Mouse (Mus musculus) heart, embryonic 10.5 days (tissue): Measurements from ENCODE around the gene Cdk11b. TPM values are rescaled to one million over a fixed set of nuclear protein-coding genes. Genes with fewer than 3 reads are reported as not detected.

Experiments used
- DNase-seq: peaks from one replicate; pipeline ENCODE4 v3.0.0-alpha.2; 2017; ENCODE audit warnings: low spot score
- H3K27ac ChIP-seq: fragments of 300-500 bp; sonication (generic); 2 replicates; pipeline ENCODE4 v1.5.1; 2016; ENCODE audit warnings: mild to moderate bottlenecking
- H3K27me3 ChIP-seq: fragments of 300-500 bp; sonication (generic); 2 replicates; pipeline ENCODE4 v1.6.1; 2016; ENCODE audit warnings: mild to moderate bottlenecking; ENCODE audit not compliant: poor library complexity, insufficient read depth, severe bottlenecking
- H3K36me3 ChIP-seq: fragments of 300-500 bp; sonication (generic); 2 replicates; pipeline ENCODE4 v1.6.1; 2016; ENCODE audit warnings: mild to moderate bottlenecking, moderate library complexity
- H3K4me1 ChIP-seq: fragments of 300-500 bp; sonication (generic); 2 replicates; pipeline ENCODE4 v1.6.1; 2016; ENCODE audit warnings: mild to moderate bottlenecking
- H3K4me3 ChIP-seq: fragments of 300-500 bp; sonication (generic); 2 replicates; pipeline ENCODE4 v1.5.1; 2016; ENCODE audit warnings: mild to moderate bottlenecking, moderate library complexity
- H3K9me3 ChIP-seq: fragments of 300-500 bp; sonication (generic); 2 replicates; pipeline ENCODE4 v1.6.1; 2016; ENCODE audit warnings: mild to moderate bottlenecking, moderate library complexity
- WGBS: fragments of 180-500 bp; shearing (Covaris S2); methylation state at CpG from one replicate; pipeline ENCODE4 v1.1.7; 2016; 5-methylcytosine and 5-hydroxymethylcytosine counted together
- polyA plus RNA-seq: library from polyadenylated mRNA; unstranded; fragments of >200 nt; fragmentation: Nextera tagmentation; extraction: Ambion mirVana; gene quantifications from 2 replicates; pipeline ENCODE4 v1.2.1, GENCODE M21; 2016

Gene Cdk11b
- polyA plus RNA-seq = 48.6 and 60.2 TPM in 2 replicates

DNA sequence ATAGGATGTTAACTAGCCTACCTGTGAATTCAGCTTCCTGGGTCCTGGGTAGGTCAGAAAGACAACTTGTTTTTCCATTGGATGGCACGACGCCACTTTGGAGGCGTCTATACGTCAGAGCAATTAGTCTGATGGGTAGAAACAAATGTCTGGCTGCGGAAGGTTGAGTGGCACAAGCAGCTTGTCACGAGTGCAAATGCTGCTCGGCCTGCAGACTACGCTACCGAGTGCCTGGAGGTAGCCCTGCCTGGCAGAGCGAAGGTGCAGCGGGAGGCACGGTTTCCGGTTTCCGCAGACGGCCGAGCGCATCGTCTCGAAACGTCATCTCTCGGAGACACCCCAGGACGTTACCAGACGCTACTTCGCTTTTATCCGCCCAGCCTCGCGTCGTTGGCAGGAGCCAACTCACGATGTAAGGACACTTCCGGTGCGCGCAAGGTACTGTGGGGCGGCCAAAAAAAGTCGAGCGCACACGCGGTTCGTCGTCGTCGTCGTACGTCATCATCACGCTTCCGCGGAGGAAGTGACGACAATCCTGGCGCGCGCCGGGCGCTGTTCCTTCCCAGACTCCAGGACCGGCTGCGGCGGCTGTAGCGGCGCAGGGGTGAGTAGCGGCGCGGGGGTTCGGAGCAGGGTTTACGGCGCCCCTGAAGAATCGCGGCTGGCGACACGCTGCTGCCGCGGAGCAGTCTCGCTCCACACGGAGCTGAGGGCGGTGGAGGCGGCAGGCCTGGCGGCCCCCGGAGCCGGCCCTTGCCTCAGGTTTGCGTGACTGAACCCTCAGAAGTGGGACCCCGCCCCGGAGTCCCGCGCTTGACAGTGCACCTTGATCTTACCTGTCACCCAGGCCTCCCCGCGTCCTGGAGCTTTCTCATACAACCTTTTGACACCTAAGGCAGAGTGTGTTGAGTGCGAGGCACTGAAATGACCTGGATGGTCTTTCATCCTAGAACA lies at the start of gene Cdk11b:
Gene Cdk11b, plus strand, starts transcription at position 517 of the 954 bp plus-strand sequence.
- Histone ChIP-seq H3K9me3 (no peaks in the 10 kb centered on the region), H3K36me3 (peaks cover 47% of the 10 kb centered on the region)
- under 1% methylated on average over 84 of the region's 84 CpGs for WGBS

DNA sequence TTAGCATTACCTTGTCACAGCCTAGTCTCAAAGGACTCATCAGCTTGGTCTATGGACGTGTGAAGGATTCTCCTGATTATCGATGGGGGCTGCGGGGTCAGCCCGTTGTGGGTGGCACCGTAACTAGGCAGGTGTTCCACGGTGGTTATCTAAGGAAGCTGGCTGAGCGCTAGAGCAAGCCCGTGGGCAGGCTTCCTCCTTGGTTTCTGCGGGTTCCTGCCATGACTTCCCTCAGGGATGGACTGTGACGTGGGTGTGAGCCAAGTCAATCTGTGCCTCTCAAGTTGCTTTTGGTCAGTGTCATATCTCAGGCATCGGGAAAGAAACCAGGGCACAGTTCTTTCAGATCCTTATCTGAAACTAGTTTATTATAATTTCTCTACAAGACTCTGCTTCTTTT lies 49.7 kb upstream of the Cdk11b start:
- 82% methylated on average over 11 of the region's 11 CpGs for WGBS
- H3K27ac ChIP-seq = no peak overlapping the region
- DNase-seq = no peak
- peaks cover 5% of the 10 kb centered on the region for H3K4me1 ChIP-seq
- H3K9me3 ChIP-seq = no peaks in the 10 kb centered on the region
- no peak overlapping the region for H3K4me3 ChIP-seq
- peaks cover 31% of the 10 kb centered on the region for H3K36me3 ChIP-seq
- no peaks in the 10 kb centered on the region for H3K27me3 ChIP-seq

More for the DNA sequence above, at the start of gene Cdk11b:
- H3K27me3 ChIP-seq = no peaks in the 10 kb centered on the region
- H3K4me3 ChIP-seq = peak within 1 kb of the TSS; percentile 96
- peak within 1 kb of the TSS; percentile 88 for H3K27ac ChIP-seq
- H3K4me1 ChIP-seq = peaks cover 4% of the 10 kb centered on the region
- DNase-seq = peak; percentile 99

DNA sequence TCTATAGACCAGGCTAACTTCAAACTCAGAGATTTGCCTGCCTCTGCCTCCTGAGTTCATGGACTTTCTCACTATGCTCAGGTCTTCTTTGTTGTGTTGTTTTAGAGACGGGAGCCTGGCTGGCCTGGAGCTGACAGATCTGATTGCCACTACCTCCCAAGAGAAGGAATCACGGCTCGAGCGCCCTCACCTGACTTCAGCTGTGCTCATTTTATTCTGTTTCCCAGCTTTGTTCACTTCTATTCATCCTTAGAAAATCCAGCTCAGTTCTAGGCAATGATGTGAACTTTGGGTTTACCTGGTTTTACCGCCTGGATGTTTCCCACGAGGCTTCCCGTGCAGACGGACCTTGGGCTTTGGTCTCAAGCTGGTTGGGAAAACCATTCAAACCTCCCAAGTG lies 49.1 kb upstream of the Cdk11b start:
- 88% methylated on average over 8 of the region's 8 CpGs for WGBS
- no peak overlapping the region for H3K27ac ChIP-seq
- DNase-seq = no peak
- peaks cover 32% of the 10 kb centered on the region for H3K36me3 ChIP-seq
- no peak overlapping the region for H3K4me3 ChIP-seq
- H3K27me3 ChIP-seq = no peaks in the 10 kb centered on the region
- H3K4me1 ChIP-seq = peaks cover 5% of the 10 kb centered on the region
- H3K9me3 ChIP-seq = no peaks in the 10 kb centered on the region

DNA sequence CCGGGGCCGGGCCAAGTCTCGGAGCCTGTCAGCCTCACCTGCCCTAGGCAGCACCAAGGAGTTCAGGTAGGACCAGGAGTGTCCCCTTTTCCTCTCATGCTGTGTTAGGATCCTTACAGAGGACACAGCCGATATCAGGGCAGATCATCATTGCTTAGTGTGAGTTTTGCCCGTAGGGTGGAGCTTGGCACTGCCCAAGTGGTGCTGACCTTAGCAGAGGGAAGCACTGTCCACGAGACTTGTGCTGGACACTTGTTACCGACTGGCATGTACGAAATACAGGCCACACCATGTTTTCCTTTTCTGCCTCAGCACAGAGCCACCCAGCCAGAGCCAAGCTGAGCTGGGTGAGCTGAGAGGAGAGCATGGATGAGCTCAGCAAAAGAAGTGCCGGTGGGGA lies 47.5 kb upstream of the Cdk11b start:
- no peak overlapping the region for H3K4me3 ChIP-seq
- WGBS = 90% methylated on average over 9 of the region's 9 CpGs
- H3K9me3 ChIP-seq = no peaks in the 10 kb centered on the region
- H3K27ac ChIP-seq = no peak overlapping the region
- H3K36me3 ChIP-seq = peaks cover 36% of the 10 kb centered on the region
- DNase-seq = no peak
- H3K27me3 ChIP-seq = no peaks in the 10 kb centered on the region
- H3K4me1 ChIP-seq = no peaks in the 10 kb centered on the region; the same call in 1 of the 2 replicates

DNA sequence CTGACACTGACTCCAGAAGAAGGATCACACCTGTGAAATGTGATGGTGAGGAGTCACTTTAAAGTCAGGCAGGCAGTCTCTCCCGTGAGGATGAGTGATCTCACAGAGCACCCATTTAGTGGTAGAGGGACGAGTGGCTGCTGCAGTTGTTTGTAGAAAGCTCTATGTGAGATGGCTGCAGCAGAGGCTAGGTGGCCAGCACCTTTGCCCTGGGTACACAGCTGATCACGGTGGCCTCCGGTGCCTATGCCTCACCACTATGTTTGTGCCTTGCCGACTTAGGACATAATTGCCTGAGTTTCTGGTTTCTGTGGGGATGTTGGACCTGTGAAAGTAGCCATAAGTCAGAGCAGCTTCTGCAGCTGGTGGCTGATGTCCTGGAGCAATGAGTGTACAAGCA lies 46.9 kb upstream of the Cdk11b start:
- H3K4me3 ChIP-seq = no peak overlapping the region
- no peaks in the 10 kb centered on the region for H3K27me3 ChIP-seq
- no peaks in the 10 kb centered on the region; the same call in 1 of the 2 replicates for H3K4me1 ChIP-seq
- no peak overlapping the region for H3K27ac ChIP-seq
- no peaks in the 10 kb centered on the region for H3K9me3 ChIP-seq
- DNase-seq = no peak
- WGBS = 86% methylated on average over 5 of the region's 5 CpGs
- H3K36me3 ChIP-seq = peaks cover 42% of the 10 kb centered on the region

DNA sequence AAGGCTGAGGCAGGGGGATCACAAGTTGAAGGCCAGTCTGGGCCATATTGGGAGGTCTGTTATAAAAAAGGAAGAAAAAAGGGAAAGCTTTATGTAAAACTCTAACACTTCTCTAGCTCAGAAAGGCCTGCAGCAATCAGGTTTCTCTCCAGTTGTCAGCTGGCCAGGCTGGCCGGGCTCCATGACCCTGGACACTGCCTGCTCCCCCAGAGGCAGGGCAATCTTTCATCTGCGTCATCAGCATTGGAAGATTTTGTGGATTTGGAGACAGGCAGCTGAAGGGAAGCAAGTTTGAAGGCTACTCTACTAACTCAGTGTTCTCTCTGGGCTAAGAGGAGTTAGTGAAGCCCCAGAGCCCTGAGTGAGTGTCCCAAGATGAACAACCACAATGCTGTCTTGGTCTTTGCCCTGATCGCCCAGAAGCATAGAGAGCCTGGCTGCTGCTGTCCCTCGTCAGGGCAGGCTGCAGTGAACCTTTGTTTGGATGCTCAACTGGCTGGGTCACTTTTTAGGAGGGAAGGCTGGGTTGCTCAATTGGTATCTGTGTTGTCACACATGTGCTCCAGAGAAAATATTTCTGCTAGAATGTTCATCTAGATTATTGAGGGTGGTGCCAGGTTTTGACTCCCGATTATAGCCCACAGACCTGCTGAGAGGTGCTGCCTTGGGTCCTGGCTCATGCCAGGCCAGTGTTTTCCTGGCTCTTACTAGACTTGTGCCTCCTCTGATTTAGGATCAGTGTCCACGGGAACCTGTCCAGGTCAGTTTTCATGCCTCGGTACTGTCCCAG lies 46.1 kb upstream of the Cdk11b start:
- Histone ChIP-seq H3K9me3 (no peaks in the 10 kb centered on the region), H3K36me3 (peaks cover 46% of the 10 kb centered on the region), H3K4me3 (no peak overlapping the region), H3K27ac (no peak overlapping the region), H3K27me3 (no peaks in the 10 kb centered on the region), H3K4me1 (no peaks in the 10 kb centered on the region; the same call in 1 of the 2 replicates)
- WGBS = 80% methylated on average over 7 of the region's 7 CpGs
- DNase-seq = no peak

DNA sequence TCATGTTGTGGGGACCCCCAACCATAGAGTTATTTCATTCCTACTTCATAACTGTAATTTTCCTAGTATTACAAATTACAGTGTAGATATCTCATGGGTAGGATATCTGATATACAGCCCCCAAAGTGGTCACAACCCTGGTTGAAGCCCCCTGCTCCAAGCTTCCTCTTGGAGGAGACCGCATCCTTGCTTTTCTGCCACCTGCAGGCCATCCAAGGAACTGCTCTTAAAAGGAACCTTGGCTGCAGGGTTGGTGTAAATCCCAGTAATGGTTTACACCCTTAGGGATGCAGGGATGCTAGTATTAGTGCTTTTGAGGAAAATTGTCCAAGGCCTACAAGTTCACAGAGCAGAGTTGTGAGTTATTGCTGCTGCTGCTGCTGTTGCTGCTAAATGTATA lies 44.2 kb upstream of the Cdk11b start:
- no peaks in the 10 kb centered on the region for H3K9me3 ChIP-seq
- no peak for DNase-seq
- no peak overlapping the region for H3K4me3 ChIP-seq
- peaks cover 65% of the 10 kb centered on the region for H3K36me3 ChIP-seq
- no peaks in the 10 kb centered on the region for H3K4me1 ChIP-seq
- WGBS = 42% methylated on average over 1 of the region's 1 CpGs
- no peaks in the 10 kb centered on the region for H3K27me3 ChIP-seq
- no peak overlapping the region for H3K27ac ChIP-seq

DNA sequence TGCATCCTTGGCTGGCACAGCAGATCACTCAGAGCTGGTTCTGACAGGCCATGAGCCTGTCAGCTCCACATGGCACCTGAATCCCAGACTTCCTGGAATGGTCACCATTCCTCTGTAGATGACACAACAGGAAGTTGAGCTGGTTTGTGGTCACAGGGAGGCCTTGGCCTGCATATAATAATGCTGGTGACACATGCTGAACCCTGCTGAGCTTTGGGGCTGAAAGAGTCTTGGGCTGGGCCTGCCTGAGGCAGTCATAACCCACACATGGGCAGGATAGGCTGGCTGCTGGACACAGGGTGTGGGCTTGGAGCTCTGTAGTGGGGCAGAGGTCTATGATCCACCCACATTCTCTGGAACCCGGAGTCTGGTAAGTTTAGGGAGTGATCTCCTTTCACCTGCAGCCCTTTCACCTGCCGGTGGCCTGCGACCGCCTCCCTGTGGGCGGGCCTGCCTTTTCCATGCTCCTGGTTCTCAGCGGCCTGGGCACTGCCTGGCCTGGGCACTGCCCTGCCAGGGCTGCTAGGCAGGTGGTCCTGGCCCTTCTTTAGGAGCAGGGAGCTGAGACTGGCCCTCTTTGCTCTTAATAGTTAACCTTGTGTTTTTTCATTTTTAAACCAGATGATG lies 42.3 kb upstream of the Cdk11b start:
- no peaks in the 10 kb centered on the region for H3K9me3 ChIP-seq
- H3K27ac ChIP-seq = no peak overlapping the region
- no peak for DNase-seq
- H3K36me3 ChIP-seq = peaks cover 78% of the 10 kb centered on the region
- 90% methylated on average over 6 of the region's 6 CpGs for WGBS
- H3K4me1 ChIP-seq = no peaks in the 10 kb centered on the region
- no peaks in the 10 kb centered on the region for H3K27me3 ChIP-seq
- no peak overlapping the region for H3K4me3 ChIP-seq

DNA sequence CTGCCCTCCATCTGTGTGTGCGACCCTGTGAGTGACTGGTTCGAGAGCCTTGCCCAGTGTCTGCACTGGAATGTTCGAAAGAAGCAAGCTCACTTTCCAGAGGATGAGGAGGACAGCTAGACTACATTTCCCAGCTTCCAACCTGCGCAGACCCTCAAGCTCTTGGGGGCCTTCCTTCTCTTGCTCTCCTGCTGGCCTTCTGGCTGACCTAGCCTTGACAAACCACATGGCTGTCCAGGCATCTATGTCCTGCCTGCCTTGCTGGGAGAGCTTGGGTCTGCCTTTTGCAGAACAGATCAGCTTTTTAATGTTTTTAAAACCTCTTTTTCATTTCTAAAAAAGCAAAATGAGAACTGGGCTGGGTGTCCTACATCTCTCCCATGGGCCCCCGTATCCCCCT lies 35.3 kb upstream of the Cdk11b start:
- WGBS = 90% methylated on average over 5 of the region's 5 CpGs

DNA sequence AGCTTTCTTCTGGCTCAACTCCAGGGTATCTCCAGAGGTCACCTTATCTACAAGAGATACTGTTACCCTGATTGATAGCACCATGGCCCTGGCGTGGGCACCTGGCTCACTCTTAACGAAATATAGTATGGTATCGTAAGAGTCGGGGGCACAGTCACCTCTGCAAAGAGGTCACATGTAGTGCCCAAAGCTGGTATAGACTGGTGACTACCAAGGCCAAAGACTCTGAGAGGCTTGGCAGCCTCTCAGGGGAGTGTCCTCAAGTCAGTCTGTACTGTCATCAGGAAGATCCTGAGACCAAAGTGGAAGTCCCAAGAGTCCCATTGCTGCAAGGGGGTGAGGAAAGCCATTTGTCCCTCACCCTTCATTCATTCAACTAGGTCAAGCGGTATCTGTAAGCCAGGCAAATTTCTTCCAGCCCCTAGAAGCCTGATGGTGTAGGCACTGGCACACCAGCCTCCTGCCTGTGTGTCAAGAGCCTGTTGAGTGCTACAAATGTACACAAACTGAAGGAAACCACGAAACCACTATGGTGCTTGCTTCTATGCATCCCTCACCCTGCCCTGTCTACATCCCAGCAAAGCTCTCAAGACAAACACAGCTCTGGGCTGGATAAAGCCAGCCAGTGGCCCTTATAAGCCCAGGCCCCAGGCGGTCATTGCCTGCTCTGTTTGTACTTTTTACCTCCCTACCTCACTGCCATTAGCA lies 33.5 kb upstream of the Cdk11b start:
- Histone ChIP-seq H3K27ac (no peak overlapping the region), H3K36me3 (peaks cover 49% of the 10 kb centered on the region), H3K27me3 (no peaks in the 10 kb centered on the region), H3K4me1 (no peaks in the 10 kb centered on the region), H3K9me3 (no peaks in the 10 kb centered on the region), H3K4me3 (no peak overlapping the region)
- whole genome bisulfite sequencing = 67% methylated on average over 7 of the region's 7 CpGs
- DNase-seq = no peak

More for the DNA sequence above, 35.3 kb upstream of the Cdk11b start:
- Histone ChIP-seq H3K27me3 (no peaks in the 10 kb centered on the region), H3K27ac (no peak overlapping the region), H3K4me1 (no peaks in the 10 kb centered on the region), H3K36me3 (peaks cover 67% of the 10 kb centered on the region), H3K9me3 (no peaks in the 10 kb centered on the region), H3K4me3 (no peak overlapping the region)
- DNase-seq = no peak

DNA sequence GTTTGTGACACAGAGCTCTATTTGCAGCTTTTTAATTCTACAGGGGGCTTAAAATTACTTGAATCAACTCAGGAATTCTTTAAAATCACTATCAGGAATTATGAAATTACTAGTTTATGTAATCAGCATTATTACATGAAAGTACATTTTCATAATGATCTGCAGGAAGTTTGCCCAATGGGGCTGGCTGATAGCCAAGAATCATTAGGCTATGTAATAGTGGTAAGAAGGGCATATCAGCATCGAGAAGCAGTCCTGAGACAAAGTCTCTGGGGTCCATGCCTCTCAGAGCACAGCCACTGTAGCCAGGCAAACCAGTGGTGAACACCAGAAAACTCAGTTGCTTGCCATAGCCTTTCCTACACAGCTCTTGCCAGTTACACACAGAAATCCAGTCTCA lies 30.9 kb upstream of the Cdk11b start:
- Histone ChIP-seq H3K27ac (no peak overlapping the region), H3K4me3 (no peak overlapping the region), H3K4me1 (no peaks in the 10 kb centered on the region), H3K9me3 (no peaks in the 10 kb centered on the region), H3K27me3 (no peaks in the 10 kb centered on the region), H3K36me3 (peaks cover 24% of the 10 kb centered on the region)
- WGBS = 78% methylated on average over 1 of the region's 1 CpGs
- DNase-seq = no peak

DNA sequence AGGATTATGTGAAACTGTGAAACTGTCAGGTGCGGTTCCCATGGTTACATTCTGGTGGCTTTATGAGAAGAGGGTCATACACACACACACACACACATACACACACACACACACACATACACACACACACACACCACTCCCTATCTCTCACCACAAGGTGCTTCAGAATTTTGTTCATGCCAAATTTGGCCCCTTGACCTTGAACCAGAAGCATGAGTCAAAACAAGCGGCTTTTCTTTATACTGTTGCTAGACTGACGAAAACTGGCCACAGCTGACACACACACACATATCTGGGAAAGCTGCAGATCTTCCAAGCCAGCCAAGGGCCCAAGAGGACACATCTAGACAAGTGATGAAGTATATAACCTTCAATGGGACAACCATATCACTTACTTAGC lies 28.9 kb upstream of the Cdk11b start:
- Histone ChIP-seq H3K4me3 (no peak overlapping the region), H3K27ac (no peak overlapping the region), H3K36me3 (peaks cover 5% of the 10 kb centered on the region; the same call in 1 of the 2 replicates), H3K9me3 (no peaks in the 10 kb centered on the region), H3K27me3 (no peaks in the 10 kb centered on the region), H3K4me1 (no peaks in the 10 kb centered on the region)
- WGBS = 84% methylated on average over 3 of the region's 3 CpGs
- DNase-seq = no peak
